Mouse (Mus musculus) neural tube, embryonic 10.5 days (tissue): ENCODE data around the gene Plekhg1.

Experiments
- DNase-seq: peaks from one replicate; pipeline ENCODE4 v3.0.0-alpha.2; 2017; ENCODE audit warnings: low spot score; ENCODE audit errors: extremely low spot score

Plekhg1 gene

DNA sequence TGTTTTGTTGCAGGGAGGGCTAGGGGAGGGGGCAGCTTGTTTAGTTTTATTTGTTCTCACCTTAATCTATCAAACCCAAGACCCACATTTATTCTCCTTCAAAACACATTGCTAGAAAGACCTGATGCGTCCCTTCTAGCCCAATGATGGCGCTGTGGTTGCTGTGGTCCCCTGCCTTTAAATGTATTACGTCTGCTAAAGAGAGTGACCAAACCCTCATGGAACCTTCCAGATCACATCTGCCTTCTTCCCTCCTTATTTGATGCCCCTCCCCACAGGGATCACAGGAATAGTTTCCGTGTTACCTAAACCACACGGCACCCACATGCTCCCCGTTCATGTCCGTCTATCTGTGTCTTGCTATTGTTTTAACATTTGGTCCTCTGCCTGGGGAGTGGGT is 265.0 kb downstream of the Plekhg1 start:
- no peak for DNase-seq

DNA sequence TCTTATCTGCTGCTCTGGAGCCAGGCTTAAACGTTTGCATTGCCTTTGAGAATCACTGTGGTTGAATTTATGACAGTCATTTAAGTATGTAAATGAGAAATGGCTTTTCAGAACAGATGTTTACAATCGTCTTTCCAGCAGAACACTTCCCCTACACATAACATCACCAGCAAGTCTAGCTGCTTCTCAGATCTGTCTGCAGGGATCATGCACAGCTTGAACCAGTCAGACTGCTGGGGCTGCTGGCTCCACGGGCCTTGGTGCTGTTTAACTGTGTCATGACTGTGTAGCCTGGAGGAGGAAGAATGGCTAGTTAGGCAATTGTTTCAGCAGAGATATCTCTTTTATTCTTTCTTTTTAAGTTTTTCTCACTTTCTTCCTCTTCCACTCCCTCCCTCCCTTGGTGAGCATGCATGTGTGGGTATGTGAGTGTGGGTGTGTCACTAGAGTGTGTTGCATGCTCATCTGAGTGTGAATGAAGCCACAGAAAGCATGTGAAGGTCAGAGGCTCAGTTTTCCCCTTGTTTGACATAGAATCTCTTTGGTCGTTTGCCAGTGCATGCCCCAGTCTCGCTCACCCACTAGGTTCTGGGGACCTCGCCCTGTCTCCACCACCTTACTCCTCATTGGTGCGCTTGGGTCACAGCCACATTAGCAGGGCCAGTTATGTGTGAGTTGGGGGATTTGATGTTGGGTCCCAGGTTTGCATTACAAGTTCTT is 266.3 kb downstream of the Plekhg1 start:
- no peak for DNase-seq
